Mouse (Mus musculus) kidney, postnatal 0 days (tissue): ENCODE data around the gene Acacb. TPM values are rescaled to one million over a fixed set of nuclear protein-coding genes. Genes with fewer than 3 reads are reported as not detected.
A peak's percentile ranks its signal among the peaks of the same experiment; 100 is the strongest.

Source experiments
- ATAC-seq: fragments of 200-750 bp; cut with Nextera tagmentation; replicated peaks from 2 replicates; pipeline ENCODE4 v1.8.0; 2017; ENCODE audit warnings: low read depth, moderate number of reproducible peaks, moderate TSS enrichment, moderate library complexity; ENCODE audit not compliant: low FRiP score
- DNase-seq: peaks from one replicate; pipeline ENCODE4 v3.0.0-alpha.2; 2016; ENCODE audit warnings: low spot score
- H3K27ac ChIP-seq: fragments of 300-500 bp; sonication (generic); 2 replicates; pipeline ENCODE4 v1.5.1; 2014; ENCODE audit warnings: mild to moderate bottlenecking
- H3K27me3 ChIP-seq: fragments of 300-500 bp; sonication (generic); 2 replicates; pipeline ENCODE4 v1.6.1; 2014; ENCODE audit warnings: low read length, mixed read lengths; ENCODE audit not compliant: insufficient read depth
- H3K36me3 ChIP-seq: fragments of 300-500 bp; sonication (generic); 2 replicates; pipeline ENCODE4 v1.6.1; 2014; ENCODE audit warnings: low read length, mixed read lengths; ENCODE audit not compliant: insufficient read depth
- H3K4me1 ChIP-seq: fragments of 300-500 bp; sonication (generic); replicated peaks from 2 replicates; pipeline ENCODE4 v1.6.1; 2014; ENCODE audit warnings: antibody characterized with exemption, low read length, mixed read lengths; ENCODE audit not compliant: insufficient read depth
- H3K4me2 ChIP-seq: fragments of 300-500 bp; sonication (generic); 2 replicates; pipeline ENCODE4 v1.6.1; 2014; ENCODE audit warnings: mild to moderate bottlenecking, low read length, moderate library complexity, mixed read lengths
- H3K4me3 ChIP-seq: fragments of 300-500 bp; sonication (generic); replicated peaks from 2 replicates; pipeline ENCODE4 v1.5.1; 2014; ENCODE audit warnings: low read depth, low read length
- H3K9ac ChIP-seq: fragments of 300-500 bp; sonication (generic); 2 replicates; pipeline ENCODE4 v1.6.1; 2014; ENCODE audit warnings: low read depth, low read length
- H3K9me3 ChIP-seq: fragments of 300-500 bp; sonication (generic); replicated peaks from 2 replicates; pipeline ENCODE4 v1.6.1; 2016; ENCODE audit warnings: low read length, inconsistent platforms, mixed read lengths
- CTCF ChIP-seq: IDR thresholded peaks from 2 replicates; pipeline ENCODE4 v1.5.1; 2016; ENCODE audit warnings: antibody characterized with exemption, low read depth, mild to moderate bottlenecking, moderate library complexity
- WGBS: fragments of 180-500 bp; shearing (Covaris S2); extraction: QIAGEN DNeasy Blood & Tissue Kit; methylation state at CpG from one replicate; pipeline ENCODE4 v1.1.7; 2014; 5-methylcytosine and 5-hydroxymethylcytosine counted together
- polyA plus RNA-seq: library from polyadenylated mRNA; unstranded; fragments of >200 nt; fragmentation: Nextera tagmentation; extraction: Ambion mirVana; gene quantifications from 2 replicates; pipeline ENCODE4 v1.2.1, GENCODE M21; 2015

The Acacb gene
- polyA plus RNA-seq, 1 experiment from 2014 or later, result 4.4 TPM

DNA sequence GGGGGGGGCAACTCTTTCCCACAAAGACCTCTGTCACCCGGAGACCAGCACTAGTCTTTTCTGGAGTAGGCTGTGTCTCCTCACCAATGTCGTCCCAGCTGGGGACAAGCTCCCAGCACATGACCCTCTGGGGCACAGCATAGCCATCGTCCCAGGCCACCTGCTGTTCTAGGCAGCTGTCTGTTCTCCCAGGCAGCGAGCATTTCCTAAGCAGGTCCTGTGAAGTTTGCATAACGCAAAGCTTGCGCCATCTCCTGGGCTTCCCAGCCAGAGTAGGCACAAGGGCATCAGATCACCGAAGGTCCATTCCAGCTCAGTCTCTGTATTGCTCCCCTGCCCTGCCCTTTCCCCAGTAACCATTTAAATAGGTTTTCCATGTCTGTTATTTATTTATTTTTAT lies 10.9 kb downstream of the Acacb start:
- no peak for TF ChIP-seq CTCF
- Histone ChIP-seq H3K36me3 (no peaks in the 10 kb centered on the region), H3K9me3 (no peaks in the 10 kb centered on the region), H3K27ac (no peak overlapping the region), H3K27me3 (no peaks in the 10 kb centered on the region), H3K4me2 (no peak overlapping the region), H3K4me1 (no peaks in the 10 kb centered on the region), H3K9ac (no peak overlapping the region), H3K4me3 (no peak overlapping the region)
- 54% methylated on average over 7 of the region's 7 CpGs for WGBS
- DNase-seq, result no peak
- no peak for ATAC-seq

DNA sequence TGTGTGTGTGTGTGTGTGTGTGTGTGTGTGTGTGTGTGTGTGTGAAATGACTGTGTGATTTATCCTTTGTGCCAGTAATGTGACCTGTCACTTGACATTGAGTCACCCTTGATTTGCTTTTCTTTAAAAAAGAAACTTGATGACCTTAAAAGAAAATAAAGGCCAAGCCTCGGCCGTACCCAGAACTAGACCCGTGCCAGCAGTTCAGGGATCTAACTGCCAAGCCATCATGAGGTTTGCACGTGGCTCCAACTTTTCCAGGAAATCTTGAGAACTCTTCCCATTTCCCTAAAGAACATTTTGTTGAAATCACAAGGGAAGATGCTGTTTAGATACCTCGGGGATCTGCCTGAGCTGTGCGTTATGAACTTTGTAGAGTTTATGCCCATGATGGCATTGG lies 15.1 kb downstream of the Acacb start:
- WGBS, result 54% methylated on average over 6 of the region's 6 CpGs
- Histone ChIP-seq H3K4me3 (no peak overlapping the region), H3K9ac (no peak overlapping the region), H3K4me2 (no peak overlapping the region), H3K27me3 (no peaks in the 10 kb centered on the region), H3K4me1 (no peaks in the 10 kb centered on the region), H3K9me3 (no peaks in the 10 kb centered on the region), H3K36me3 (no peaks in the 10 kb centered on the region), H3K27ac (no peak overlapping the region)
- DNase-seq, result no peak
- no peak for TF ChIP-seq CTCF
- no peak for ATAC-seq

DNA sequence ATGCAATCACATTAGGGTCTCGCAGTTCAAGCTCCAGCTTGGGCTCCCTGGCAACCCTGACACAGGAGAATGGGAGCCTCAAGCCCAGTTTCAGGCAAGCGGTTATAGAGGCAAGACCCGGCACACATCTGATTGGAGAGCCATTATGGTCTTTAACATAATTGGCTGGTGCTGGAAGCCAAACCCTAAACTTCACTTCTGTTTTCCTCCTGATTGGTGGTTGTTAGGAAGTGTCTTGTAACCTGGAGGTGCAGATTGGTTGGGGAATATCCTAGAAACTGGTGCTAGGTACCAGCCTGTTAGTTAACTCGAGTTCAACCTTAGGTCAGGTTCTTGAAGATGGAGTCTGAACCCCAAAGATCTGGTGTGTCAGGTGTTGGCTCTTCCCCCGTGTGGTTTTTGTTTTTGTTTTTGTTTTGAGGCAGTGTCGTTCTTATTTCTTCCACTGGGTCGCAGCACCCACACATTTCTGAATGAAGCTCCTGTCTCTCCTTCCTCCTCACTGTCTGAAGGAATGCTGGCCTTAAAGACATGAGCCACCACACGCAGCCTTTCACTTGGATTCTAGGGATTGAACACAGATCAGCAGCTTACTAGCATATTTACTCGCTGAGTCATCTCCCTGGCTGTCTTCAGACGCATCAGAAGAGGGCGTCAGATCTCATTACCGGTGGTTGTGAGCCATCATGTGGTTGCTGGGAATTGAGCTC lies 15.9 kb downstream of the Acacb start:
- TF ChIP-seq CTCF, result peak; percentile 44; the same call in 1 of the 2 replicates
- 50% methylated on average over 12 of the region's 12 CpGs for WGBS
- no peak overlapping the region for H3K4me2 ChIP-seq
- no peak overlapping the region for H3K4me3 ChIP-seq
- no peaks in the 10 kb centered on the region for H3K27me3 ChIP-seq
- no peaks in the 10 kb centered on the region for H3K36me3 ChIP-seq
- no peaks in the 10 kb centered on the region for H3K9me3 ChIP-seq
- DNase-seq, result peak; percentile 53
- H3K27ac ChIP-seq, result no peak overlapping the region
- ATAC-seq, result no peak
- H3K9ac ChIP-seq, result no peak overlapping the region
- H3K4me1 ChIP-seq, result no peaks in the 10 kb centered on the region

DNA sequence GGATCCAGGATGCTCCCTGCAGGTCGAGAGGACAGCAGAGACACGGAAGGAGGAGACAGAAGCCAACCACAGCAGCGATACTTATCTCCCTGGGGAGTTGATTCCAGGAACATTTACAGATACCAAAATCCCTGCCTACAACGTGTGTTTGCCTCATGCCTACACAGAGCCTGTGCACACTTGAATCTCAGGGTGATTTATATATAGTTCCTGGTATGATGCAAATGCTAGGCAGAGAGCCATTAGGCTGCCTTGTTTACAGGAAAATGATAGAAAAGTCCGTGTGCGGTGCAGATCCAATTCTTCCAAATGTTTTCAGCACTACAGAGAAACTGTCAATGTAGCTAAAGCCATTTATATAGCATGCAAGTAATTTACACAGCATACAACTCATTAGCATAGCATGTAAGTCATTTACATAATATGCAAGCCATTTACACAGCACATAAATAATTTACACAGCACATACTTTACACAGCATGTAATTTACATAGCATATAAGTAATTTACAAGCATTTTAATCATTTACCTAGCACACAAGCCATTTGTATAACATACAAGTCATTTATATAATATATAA lies 16.9 kb downstream of the Acacb start:
- no peak overlapping the region for H3K9ac ChIP-seq

DNA sequence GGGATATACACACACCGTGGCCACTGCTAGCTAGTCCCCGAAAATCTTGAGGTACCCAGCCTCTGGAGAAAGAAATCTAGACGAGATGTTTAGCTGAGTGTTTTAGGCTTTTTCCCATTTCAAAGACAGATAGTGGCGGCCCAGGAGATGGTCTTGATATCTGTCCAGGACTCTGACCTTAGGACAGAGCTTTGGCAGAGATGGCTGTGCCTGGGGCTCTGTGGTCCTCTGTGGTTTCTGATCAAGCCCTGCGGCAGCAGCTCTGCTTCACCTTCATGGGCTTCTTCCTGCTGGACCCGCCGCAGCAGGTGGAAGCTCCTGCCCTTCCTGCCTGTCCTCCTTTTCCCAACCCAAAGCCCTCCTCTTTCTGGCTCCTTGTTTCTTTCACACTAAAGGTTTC lies 24.0 kb downstream of the Acacb start:
- WGBS, result 87% methylated on average over 7 of the region's 7 CpGs
- no peak for TF ChIP-seq CTCF
- Histone ChIP-seq H3K4me2 (no peak overlapping the region), H3K36me3 (no peaks in the 10 kb centered on the region), H3K4me1 (no peaks in the 10 kb centered on the region), H3K9ac (no peak overlapping the region), H3K27me3 (no peaks in the 10 kb centered on the region), H3K4me3 (no peak overlapping the region), H3K27ac (no peak overlapping the region), H3K9me3 (no peaks in the 10 kb centered on the region)
- ATAC-seq (no peak), DNase-seq (no peak)

More for the DNA sequence above, 16.9 kb downstream of the Acacb start:
- no peaks in the 10 kb centered on the region for H3K27me3 ChIP-seq
- H3K4me1 ChIP-seq, result no peaks in the 10 kb centered on the region
- no peak overlapping the region for H3K27ac ChIP-seq
- H3K4me3 ChIP-seq, result no peak overlapping the region
- TF ChIP-seq CTCF, result no peak
- DNase-seq, result no peak
- WGBS, result 66% methylated on average over 6 of the region's 6 CpGs
- no peak overlapping the region for H3K4me2 ChIP-seq
- ATAC-seq, result no peak
- H3K9me3 ChIP-seq, result no peaks in the 10 kb centered on the region
- no peaks in the 10 kb centered on the region for H3K36me3 ChIP-seq

DNA sequence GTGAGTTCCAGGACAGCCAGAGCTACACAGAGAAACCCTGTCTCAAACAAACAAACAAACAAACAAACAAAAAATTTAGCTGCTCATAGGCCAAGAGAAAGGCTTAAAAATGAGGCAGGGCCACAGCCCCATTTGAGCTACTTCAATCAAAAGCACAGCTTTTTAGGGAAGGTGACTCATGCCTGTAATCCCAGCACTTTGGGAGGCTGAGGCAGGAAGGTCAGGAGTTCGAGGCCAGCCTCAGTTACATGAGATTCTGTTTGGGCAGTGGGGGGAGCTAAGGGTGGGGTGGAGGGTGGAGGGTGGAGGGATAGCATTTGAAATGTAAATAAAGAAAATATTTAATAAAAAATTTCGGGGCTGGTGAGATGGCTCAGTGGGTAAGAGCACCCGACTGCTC lies 26.6 kb downstream of the Acacb start:
- H3K4me3 ChIP-seq, result no peak overlapping the region
- ATAC-seq, result no peak
- H3K36me3 ChIP-seq, result no peaks in the 10 kb centered on the region
- H3K27ac ChIP-seq, result no peak overlapping the region
- no peak overlapping the region for H3K4me2 ChIP-seq
- no peak for DNase-seq
- H3K4me1 ChIP-seq, result no peaks in the 10 kb centered on the region
- 94% methylated on average over 3 of the region's 3 CpGs for WGBS
- no peak for TF ChIP-seq CTCF
- no peaks in the 10 kb centered on the region for H3K27me3 ChIP-seq
- H3K9ac ChIP-seq, result no peak overlapping the region
- no peaks in the 10 kb centered on the region for H3K9me3 ChIP-seq
